Mouse (Mus musculus) heart, embryonic 13.5 days (tissue): ENCODE data around the gene Scaf1. TPM values are rescaled to one million over a fixed set of nuclear protein-coding genes. Genes with fewer than 3 reads are reported as not detected.

Experiments used
- ATAC-seq: fragments of 200-750 bp; cut with Nextera tagmentation; 2 replicates; pipeline ENCODE4 v1.8.0; 2017; ENCODE audit warnings: moderate TSS enrichment; ENCODE audit not compliant: insufficient number of reproducible peaks, low FRiP score, low TSS enrichment; ENCODE audit errors: extremely low read depth
- H3K27ac ChIP-seq: fragments of 300-500 bp; sonication (generic); replicated peaks from 2 replicates; pipeline ENCODE4 v1.5.1; 2015; ENCODE audit warnings: moderate library complexity, mild to moderate bottlenecking, inconsistent platforms
- H3K27me3 ChIP-seq: fragments of 300-500 bp; sonication (generic); replicated peaks from 2 replicates; pipeline ENCODE4 v1.6.1; 2015; ENCODE audit warnings: mild to moderate bottlenecking, inconsistent platforms
- H3K36me3 ChIP-seq: fragments of 300-500 bp; sonication (generic); 2 replicates; pipeline ENCODE4 v1.6.1; 2015; ENCODE audit warnings: mild to moderate bottlenecking, inconsistent platforms
- H3K4me1 ChIP-seq: fragments of 300-500 bp; sonication (generic); 2 replicates; pipeline ENCODE4 v1.6.1; 2015; ENCODE audit warnings: inconsistent platforms
- H3K4me2 ChIP-seq: fragments of 300-500 bp; sonication (generic); 2 replicates; pipeline ENCODE4 v1.6.1; 2015; ENCODE audit warnings: inconsistent platforms, mild to moderate bottlenecking, moderate library complexity
- H3K4me3 ChIP-seq: fragments of 300-500 bp; sonication (generic); 2 replicates; pipeline ENCODE4 v1.5.1; 2015; ENCODE audit warnings: moderate library complexity, mild to moderate bottlenecking, inconsistent platforms
- H3K9ac ChIP-seq: fragments of 300-500 bp; sonication (generic); 2 replicates; pipeline ENCODE4 v1.6.1; 2015; ENCODE audit warnings: inconsistent platforms, mild to moderate bottlenecking, moderate library complexity
- H3K9me3 ChIP-seq: fragments of 300-500 bp; sonication (generic); 2 replicates; pipeline ENCODE4 v1.6.1; 2016; ENCODE audit warnings: inconsistent platforms
- WGBS: fragments of 180-500 bp; shearing (Covaris S2); methylation state at CpG from one replicate; pipeline ENCODE4 v1.1.7; 2015; ENCODE audit warnings: mixed read lengths; 5-methylcytosine and 5-hydroxymethylcytosine counted together
- polyA plus RNA-seq: library from polyadenylated mRNA; unstranded; fragments of >200 nt; fragmentation: Nextera tagmentation; extraction: Ambion mirVana; gene quantifications from 2 replicates; pipeline ENCODE4 v1.2.1, GENCODE M21; 2015

Gene Scaf1
- polyA plus RNA-seq, 1 experiment from 2014 or later: 27.1 TPM

DNA sequence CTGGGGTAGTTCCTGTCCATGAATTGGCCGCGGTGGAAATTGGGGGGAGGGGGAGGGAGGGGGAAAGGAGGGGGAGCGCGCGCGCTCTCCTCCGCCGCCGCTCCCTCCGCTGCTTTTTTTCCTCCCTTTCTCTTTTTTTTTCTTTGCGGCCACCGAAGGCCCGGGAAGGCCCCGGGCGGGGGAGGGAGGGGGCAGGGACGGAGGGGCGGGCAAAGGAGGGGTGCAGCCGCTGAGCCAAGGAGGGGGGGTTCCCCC lies 36.6 kb upstream of the Scaf1 start, which contains the start of gene Prr12:
Gene Prr12 (minus strand): TSS at position 20 of the 255 bp plus-strand sequence.
- Histone ChIP-seq H3K27ac (peak within 1 kb of the TSS; percentile 99), H3K9ac (peak within 1 kb of the TSS; percentile 98), H3K4me2 (peak within 1 kb of the TSS; percentile 98), H3K4me3 (peak within 1 kb of the TSS; percentile 80), H3K27me3 (no peaks in the 10 kb centered on the region), H3K9me3 (no peaks in the 10 kb centered on the region), H3K36me3 (peaks cover 35% of the 10 kb centered on the region), H3K4me1 (peaks cover 30% of the 10 kb centered on the region)
- 0% methylated on average over 6 of the region's 18 CpGs for WGBS
- ATAC-seq: no peak

DNA sequence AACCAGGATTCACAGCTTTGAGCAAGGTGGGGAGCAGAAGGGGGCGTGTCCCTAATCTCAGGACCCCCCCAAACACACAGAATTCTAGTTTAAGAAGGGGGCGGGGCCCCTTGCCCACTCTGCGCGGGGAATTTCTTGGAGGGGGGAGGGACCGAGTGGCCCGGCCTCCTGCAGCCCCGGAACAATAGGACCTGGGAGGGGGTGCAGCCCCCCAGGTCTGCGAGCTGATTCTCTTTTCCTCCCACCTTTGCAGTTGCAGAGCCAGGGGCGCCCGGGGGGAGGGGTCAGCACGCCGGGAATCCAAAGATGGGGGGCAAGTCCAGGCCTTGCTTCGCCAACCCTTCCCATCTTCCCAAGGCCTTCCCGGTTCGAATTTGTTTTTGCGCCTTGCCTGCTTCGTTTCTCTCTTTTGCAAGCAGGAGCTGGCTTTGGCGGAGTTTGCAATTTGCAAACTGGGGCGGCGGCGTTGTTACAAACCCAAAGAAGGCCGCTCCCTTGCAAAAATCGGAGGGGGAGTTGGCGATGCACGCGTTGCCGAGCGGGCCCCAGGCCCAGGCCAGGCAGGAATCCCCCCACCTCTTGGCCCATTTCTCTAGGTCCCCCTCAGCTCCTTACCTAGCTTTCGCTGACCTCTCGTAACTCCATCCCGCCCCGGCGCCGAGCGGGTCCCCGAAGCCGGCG lies 36.2 kb upstream of the Scaf1 start:
- H3K4me2 ChIP-seq: peak overlapping the region; percentile 98
- under 1% methylated on average over 38 of the region's 38 CpGs for WGBS
- no peaks in the 10 kb centered on the region for H3K27me3 ChIP-seq
- peak overlapping the region; percentile 99 for H3K27ac ChIP-seq
- peaks cover 39% of the 10 kb centered on the region for H3K36me3 ChIP-seq
- H3K9ac ChIP-seq: peak overlapping the region; percentile 98
- ATAC-seq: no peak
- no peaks in the 10 kb centered on the region for H3K9me3 ChIP-seq
- H3K4me1 ChIP-seq: peaks cover 30% of the 10 kb centered on the region
- peak overlapping the region; percentile 80 for H3K4me3 ChIP-seq

DNA sequence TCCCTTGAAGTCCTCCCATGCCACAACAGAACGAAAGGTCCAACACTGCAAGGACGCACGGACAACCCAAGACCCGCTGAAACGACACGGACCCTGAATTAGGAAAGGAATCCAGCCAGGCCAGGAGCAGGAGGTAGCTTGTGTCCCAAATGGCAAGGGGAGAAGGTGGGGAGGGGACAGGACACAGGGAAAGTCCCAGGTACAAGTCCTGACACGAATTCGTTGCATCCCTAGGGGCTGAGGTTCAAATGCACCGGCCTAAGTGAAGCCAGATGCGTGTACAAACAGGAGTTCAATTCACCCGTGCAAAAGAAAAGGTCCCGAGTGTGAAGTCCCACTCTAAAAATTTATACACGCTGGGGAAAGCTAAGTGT lies 35.4 kb upstream of the Scaf1 start:
- peak overlapping the region; percentile 80 for H3K4me3 ChIP-seq
- no peak for ATAC-seq
- H3K27me3 ChIP-seq: no peaks in the 10 kb centered on the region
- 2% methylated on average over 13 of the region's 13 CpGs for WGBS
- peaks cover 47% of the 10 kb centered on the region for H3K36me3 ChIP-seq
- H3K9me3 ChIP-seq: no peaks in the 10 kb centered on the region
- H3K9ac ChIP-seq: peak overlapping the region; percentile 98
- H3K4me1 ChIP-seq: peaks cover 30% of the 10 kb centered on the region
- peak overlapping the region; percentile 98 for H3K4me2 ChIP-seq
- peak overlapping the region; percentile 99 for H3K27ac ChIP-seq

DNA sequence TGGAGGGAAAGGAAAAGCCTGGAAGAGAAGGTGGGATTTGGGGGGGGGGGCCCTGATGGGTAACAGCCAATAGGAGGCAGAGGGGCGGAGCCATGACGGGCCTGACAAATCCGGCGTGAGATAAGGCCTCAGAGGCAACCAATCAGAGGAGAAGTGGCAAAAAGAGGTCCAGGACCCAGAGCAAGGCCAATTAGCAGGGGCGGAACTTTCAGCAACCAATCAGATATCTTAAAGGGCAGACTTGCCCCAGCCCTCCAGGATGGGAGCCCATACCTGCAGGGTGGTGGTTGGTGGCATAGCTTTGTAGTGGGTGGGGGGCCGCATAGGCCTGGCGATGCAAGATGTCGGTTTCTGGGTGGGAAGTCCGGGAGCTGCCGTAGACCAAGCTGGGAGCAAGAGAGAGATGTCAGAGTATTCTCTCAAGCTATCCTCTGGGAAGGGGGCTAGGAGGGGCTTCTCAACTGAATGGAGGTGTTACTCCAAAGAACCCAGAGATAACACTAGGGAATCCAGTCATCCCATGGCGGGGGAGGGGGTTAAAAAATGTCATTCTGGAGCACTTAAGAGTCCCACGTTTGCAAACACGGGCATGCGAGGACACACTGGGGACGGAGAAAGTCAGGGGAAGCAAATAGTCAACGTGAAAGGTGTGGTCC lies 34.9 kb upstream of the Scaf1 start:
- H3K9me3 ChIP-seq: no peaks in the 10 kb centered on the region
- 5% methylated on average over 16 of the region's 16 CpGs for WGBS
- peak overlapping the region; percentile 80 for H3K4me3 ChIP-seq
- peaks cover 30% of the 10 kb centered on the region for H3K4me1 ChIP-seq
- H3K27me3 ChIP-seq: no peaks in the 10 kb centered on the region
- ATAC-seq: peak; percentile 9; the same call in 1 of the 2 replicates
- H3K36me3 ChIP-seq: peaks cover 52% of the 10 kb centered on the region
- peak overlapping the region; percentile 98 for H3K4me2 ChIP-seq
- peak overlapping the region; percentile 99 for H3K27ac ChIP-seq
- H3K9ac ChIP-seq: peak overlapping the region; percentile 98

DNA sequence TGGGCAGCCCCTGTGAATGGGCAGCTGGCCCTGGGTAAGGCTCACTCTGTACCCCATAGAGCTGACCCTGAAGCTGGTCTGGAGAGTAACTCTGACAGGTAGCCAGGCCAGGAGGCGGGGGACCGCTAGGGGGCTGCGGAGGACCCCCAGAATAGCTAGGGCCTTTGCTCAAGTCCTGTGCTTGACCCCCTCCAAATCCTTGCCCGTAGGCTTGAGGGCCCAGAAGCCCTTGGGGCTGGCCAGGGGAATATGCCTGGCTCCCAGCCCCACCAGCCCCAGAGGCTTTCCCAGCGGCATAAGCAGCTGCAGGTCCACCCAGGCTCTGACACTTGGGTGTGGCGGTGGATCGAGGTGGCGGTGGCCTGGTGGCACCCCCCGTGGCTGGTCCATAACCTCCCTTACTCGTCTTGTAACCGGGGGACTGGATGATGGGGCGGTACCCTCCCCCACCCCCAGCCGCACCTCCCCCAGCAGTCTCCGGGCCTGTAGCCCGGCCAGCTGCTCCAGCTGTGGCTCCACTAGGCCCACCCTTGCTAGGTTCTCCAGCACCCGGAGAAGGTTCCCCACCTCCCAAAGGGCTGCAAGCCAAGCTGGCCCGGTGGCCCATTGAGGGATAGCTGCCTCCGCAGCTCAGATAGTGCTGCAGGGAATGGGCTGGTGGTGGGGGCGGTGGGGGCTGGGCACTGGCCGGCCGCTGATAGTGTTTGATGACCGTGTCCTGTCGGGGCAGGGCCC lies 32.9 kb upstream of the Scaf1 start:
- 93% methylated on average over 23 of the region's 23 CpGs for WGBS
- Histone ChIP-seq H3K4me2 (no peak overlapping the region), H3K27me3 (no peaks in the 10 kb centered on the region), H3K27ac (no peak overlapping the region), H3K36me3 (peaks cover 72% of the 10 kb centered on the region), H3K4me3 (no peak overlapping the region), H3K4me1 (peaks cover 27% of the 10 kb centered on the region), H3K9me3 (no peaks in the 10 kb centered on the region), H3K9ac (no peak overlapping the region)
- ATAC-seq: no peak

DNA sequence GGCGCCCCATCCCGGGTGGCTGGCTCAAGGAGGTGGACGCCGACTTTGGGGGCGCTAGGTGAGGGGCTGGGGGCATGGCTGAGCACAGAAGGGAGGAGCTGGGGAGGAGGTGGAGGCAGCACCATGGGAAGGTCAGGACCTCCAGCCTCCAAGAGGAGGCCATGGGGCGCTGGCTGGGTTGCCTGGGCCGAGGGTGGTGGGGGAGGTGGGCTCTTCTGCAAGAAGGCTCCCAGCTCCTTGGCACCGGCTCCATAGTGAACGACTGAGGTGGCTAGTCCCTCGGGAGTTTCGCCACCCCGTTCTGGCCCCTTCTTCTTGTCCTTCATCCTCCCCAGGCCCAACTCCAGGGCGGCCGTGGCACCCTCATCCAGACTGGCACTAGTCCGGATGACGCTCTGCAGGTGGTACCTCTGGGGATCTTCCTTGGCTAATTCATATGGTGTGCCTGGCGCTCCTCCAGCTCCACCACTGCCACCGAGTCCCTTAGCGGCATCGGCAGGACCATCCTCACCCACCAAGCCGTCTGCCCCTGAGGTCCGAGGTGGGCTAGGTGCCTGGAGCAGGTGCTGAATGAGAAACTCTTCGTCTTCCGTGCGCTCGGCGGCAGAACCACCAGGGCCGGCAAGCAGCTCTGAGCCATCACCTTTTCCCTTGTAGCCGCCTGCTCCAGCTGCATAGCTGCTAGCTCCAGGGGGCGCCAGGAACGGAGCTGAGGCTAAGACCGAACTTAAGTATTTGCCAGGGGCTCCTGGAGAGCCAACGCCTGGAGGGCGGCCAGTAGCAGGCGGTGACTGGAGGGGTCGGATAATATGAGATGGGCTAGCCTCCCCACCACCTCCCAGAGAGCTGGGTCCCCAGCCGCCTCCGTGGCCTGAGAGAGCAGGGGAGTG lies 32.1 kb upstream of the Scaf1 start:
- WGBS: 90% methylated on average over 38 of the region's 38 CpGs
- Histone ChIP-seq H3K4me2 (no peak overlapping the region), H3K27me3 (no peaks in the 10 kb centered on the region), H3K27ac (no peak overlapping the region), H3K4me3 (no peak overlapping the region), H3K4me1 (peaks cover 23% of the 10 kb centered on the region), H3K9me3 (no peaks in the 10 kb centered on the region), H3K36me3 (peaks cover 80% of the 10 kb centered on the region), H3K9ac (no peak overlapping the region)
- ATAC-seq: no peak

DNA sequence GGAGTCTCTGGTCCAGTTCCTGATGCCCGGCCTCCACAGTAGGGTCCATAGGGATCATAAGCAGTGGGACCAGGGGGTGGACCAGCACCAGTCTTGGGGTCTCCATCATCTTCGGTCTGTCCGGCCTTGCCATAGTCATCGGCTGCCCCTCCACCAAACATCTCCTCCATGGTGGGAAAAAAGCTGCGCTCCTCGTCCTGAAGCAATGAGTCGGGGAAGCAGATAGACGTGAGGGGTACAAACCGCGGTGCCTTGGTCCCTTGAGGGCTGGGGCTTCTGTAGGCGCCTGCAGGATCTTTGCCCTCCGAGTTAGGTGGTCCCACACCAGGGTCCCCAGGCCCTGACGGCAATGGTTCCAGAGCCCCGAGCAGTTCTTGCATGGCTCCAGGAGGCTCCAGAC lies 31.3 kb upstream of the Scaf1 start:
- WGBS: 91% methylated on average over 14 of the region's 14 CpGs
- no peaks in the 10 kb centered on the region for H3K9me3 ChIP-seq
- no peak overlapping the region for H3K27ac ChIP-seq
- no peaks in the 10 kb centered on the region for H3K27me3 ChIP-seq
- no peak overlapping the region for H3K4me3 ChIP-seq
- peaks cover 88% of the 10 kb centered on the region for H3K36me3 ChIP-seq
- H3K4me2 ChIP-seq: no peak overlapping the region
- no peak overlapping the region for H3K9ac ChIP-seq
- peaks cover 23% of the 10 kb centered on the region for H3K4me1 ChIP-seq
- no peak for ATAC-seq

DNA sequence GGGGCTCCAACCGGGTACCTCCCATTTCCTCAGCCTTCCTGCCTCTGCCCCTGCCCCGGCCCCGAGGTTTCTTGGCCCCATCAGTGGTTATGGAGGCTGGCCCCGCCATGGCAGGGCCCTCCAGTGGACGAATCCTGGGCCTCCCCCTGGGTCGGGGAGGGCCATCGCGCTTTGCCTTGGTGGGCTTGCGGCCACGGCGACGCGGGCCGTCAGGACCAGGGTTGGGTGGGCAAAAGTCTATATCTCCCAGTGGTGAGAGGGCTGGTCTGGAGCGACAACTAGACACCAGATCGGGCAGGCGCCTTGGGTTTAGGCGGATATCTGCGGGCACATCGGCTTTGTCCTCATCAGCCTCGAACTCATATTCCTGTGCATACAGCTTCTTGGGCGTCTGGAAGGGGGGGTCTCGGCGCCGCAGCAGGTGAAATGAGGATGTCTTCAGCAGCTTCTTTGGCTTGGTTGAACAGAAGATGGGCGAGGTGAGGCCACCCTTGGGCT lies 30.7 kb upstream of the Scaf1 start:
- WGBS: 95% methylated on average over 26 of the region's 26 CpGs
- H3K9ac ChIP-seq: no peak overlapping the region
- peaks cover 22% of the 10 kb centered on the region for H3K4me1 ChIP-seq
- no peaks in the 10 kb centered on the region for H3K9me3 ChIP-seq
- H3K4me2 ChIP-seq: no peak overlapping the region
- no peak for ATAC-seq
- H3K36me3 ChIP-seq: peaks cover 93% of the 10 kb centered on the region
- H3K27ac ChIP-seq: no peak overlapping the region
- H3K27me3 ChIP-seq: no peaks in the 10 kb centered on the region
- H3K4me3 ChIP-seq: no peak overlapping the region

DNA sequence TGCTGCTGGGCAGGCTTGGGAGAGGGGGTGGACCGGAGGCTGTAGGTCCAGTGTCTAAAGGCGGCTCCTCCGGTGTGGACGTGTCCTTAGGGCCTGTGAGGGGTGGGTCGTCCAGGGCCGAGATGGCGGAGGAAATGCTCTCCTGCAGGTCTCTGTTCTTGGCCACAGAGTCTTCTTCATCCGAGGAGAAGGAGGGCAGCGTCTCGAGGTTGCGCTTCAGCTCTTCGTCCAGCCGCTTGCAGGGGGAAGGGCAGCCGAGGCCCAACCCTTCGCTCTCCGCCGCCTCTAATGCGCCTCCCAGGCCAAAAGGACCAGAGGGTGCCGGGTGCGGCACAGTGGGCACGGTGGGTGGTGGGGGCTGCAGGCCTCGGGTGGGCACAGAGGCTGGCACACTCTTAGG lies 29.6 kb upstream of the Scaf1 start:
- H3K9me3 ChIP-seq: no peaks in the 10 kb centered on the region
- no peak for ATAC-seq
- no peaks in the 10 kb centered on the region for H3K27me3 ChIP-seq
- H3K27ac ChIP-seq: no peak overlapping the region
- H3K9ac ChIP-seq: no peak overlapping the region
- H3K4me3 ChIP-seq: no peak overlapping the region
- H3K36me3 ChIP-seq: peaks cover 100% of the 10 kb centered on the region
- WGBS: 91% methylated on average over 22 of the region's 22 CpGs
- no peak overlapping the region for H3K4me2 ChIP-seq
- H3K4me1 ChIP-seq: peaks cover 11% of the 10 kb centered on the region

DNA sequence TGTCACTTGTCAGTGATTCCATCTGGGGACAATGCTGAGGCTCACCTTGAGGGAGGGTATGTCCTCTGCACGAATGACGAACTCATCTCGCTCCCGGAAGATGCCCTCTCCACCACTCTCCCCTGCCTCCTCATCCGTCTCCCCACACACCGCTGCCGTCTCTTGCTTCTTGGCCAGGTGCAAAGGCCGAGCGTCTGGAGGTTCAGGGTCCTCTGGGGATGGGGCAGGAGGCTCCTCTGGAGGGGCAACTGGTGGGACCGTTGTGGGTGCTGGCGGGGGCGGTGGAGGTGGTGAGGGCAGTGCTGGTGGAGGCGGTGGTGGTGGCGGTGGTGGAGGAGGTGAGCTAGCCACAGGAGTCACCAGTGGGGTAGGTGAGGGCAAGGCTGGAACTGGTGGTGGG lies 27.1 kb upstream of the Scaf1 start:
- no peaks in the 10 kb centered on the region for H3K9me3 ChIP-seq
- no peaks in the 10 kb centered on the region for H3K4me1 ChIP-seq
- no peak overlapping the region for H3K4me3 ChIP-seq
- H3K4me2 ChIP-seq: no peak overlapping the region
- 91% methylated on average over 12 of the region's 14 CpGs for WGBS
- no peak overlapping the region for H3K27ac ChIP-seq
- ATAC-seq: no peak
- H3K27me3 ChIP-seq: no peaks in the 10 kb centered on the region
- H3K9ac ChIP-seq: no peak overlapping the region
- peaks cover 100% of the 10 kb centered on the region for H3K36me3 ChIP-seq

DNA sequence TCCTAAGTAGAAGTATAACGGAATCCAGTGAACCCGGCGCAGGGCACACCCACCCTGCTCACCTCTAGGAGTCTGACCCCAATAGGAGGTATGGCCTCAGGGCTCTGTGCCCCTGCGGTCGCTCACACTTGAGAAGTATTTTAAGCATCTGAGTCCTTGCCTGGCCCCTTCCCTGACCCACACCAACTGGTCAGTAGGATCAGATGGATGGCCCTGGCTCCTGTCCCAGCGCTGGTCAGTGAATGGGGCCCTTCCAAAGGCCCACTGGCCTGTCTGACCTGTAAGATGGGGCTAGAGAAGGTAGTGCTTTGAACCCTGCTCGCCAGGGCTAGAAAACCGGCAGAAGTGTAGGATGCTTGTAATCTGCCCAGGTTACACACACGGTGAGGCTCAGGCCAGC lies 24.7 kb upstream of the Scaf1 start:
- no peaks in the 10 kb centered on the region for H3K4me1 ChIP-seq
- no peak overlapping the region for H3K4me3 ChIP-seq
- H3K9me3 ChIP-seq: no peaks in the 10 kb centered on the region
- no peaks in the 10 kb centered on the region for H3K27me3 ChIP-seq
- WGBS: 82% methylated on average over 9 of the region's 9 CpGs
- H3K27ac ChIP-seq: no peak overlapping the region
- no peak overlapping the region for H3K4me2 ChIP-seq
- H3K36me3 ChIP-seq: peaks cover 100% of the 10 kb centered on the region
- H3K9ac ChIP-seq: no peak overlapping the region
- ATAC-seq: no peak
